Mouse (Mus musculus) cortical plate, adult 2 months (tissue): Measurements from ENCODE around the gene Elof1. TPM values are rescaled to one million over a fixed set of nuclear protein-coding genes. Genes with fewer than 3 reads are reported as not detected.
"Not testable (repeated sequence)": the region's sequence is repeated elsewhere in the genome, so short reads cannot be mapped to it uniquely, and the experiment has no call there.

Experiments used
- H3K27ac ChIP-seq: fragments of 200-500 bp; 2 replicates; pipeline ENCODE4 v1.5.1; 2012; ENCODE audit warnings: low read length, control low read depth, inconsistent platforms; ENCODE audit not compliant: insufficient read depth
- H3K4me1 ChIP-seq: fragments of 200-500 bp; 2 replicates; pipeline ENCODE4 v1.6.1; 2011; ENCODE audit warnings: low read length; ENCODE audit not compliant: control insufficient read depth, insufficient read depth
- H3K4me3 ChIP-seq: fragments of 200-500 bp; 2 replicates; pipeline ENCODE4 v1.5.1; 2011; ENCODE audit warnings: mild to moderate bottlenecking, low read length, control low read depth; ENCODE audit not compliant: insufficient read depth
- CTCF ChIP-seq: fragments of 200-500 bp; IDR thresholded peaks from 2 replicates; pipeline ENCODE4 v1.5.1; 2011; ENCODE audit warnings: mild to moderate bottlenecking, control low read depth, low read length; ENCODE audit not compliant: insufficient read depth; ENCODE audit errors: extremely low read depth
- POLR2A ChIP-seq: fragments of 200-500 bp; IDR thresholded peaks from 2 replicates; pipeline ENCODE4 v1.6.1; 2011; ENCODE audit warnings: mild to moderate bottlenecking, low read length, control low read depth; ENCODE audit not compliant: insufficient read depth; ENCODE audit errors: extremely low read depth
- polyA plus RNA-seq: library from polyadenylated mRNA; depleted of rRNA; stranded (reverse); fragments of >200 nt; gene quantifications from 2 replicates; pipeline ENCODE4 v1.2.3, GENCODE M21; 2012

The Elof1 gene
- polyA plus RNA-seq, 1 experiment = 131 TPM

GRCm38 (mm10) chr9:22095854-22096307 lies 21.1 kb downstream of the Elof1 start:
- Histone ChIP-seq H3K4me1 (no peaks in the 10 kb centered on the region; the same call in 1 of the 2 replicates), H3K4me3 (no peak overlapping the region), H3K27ac (no peak overlapping the region)
- peak; percentile 48 for TF ChIP-seq CTCF
- no peak for TF ChIP-seq POLR2A

GRCm38 (mm10) chr9:22092746-22093145 lies 24.2 kb downstream of the Elof1 start:
- no peak for TF ChIP-seq POLR2A
- no peak for TF ChIP-seq CTCF
- no peak overlapping the region for H3K27ac ChIP-seq

GRCm38 (mm10) chr9:22089986-22090385 lies 27.0 kb downstream of the Elof1 start:
- H3K27ac ChIP-seq = no peak overlapping the region
- TF ChIP-seq CTCF = no peak
- TF ChIP-seq POLR2A = no peak

More at GRCm38 (mm10) chr9:22092746-22093145, 24.2 kb downstream of the Elof1 start:
- Histone ChIP-seq H3K4me1 (no peaks in the 10 kb centered on the region; the same call in 1 of the 2 replicates), H3K4me3 (no peak overlapping the region)

GRCm38 (mm10) chr9:22089281-22089680 lies 27.7 kb downstream of the Elof1 start:
- no peak overlapping the region for H3K27ac ChIP-seq
- H3K4me1 ChIP-seq = no peaks in the 10 kb centered on the region
- TF ChIP-seq CTCF = no peak
- TF ChIP-seq POLR2A = no peak
- no peak overlapping the region for H3K4me3 ChIP-seq

More at GRCm38 (mm10) chr9:22089986-22090385, 27.0 kb downstream of the Elof1 start:
- no peaks in the 10 kb centered on the region for H3K4me1 ChIP-seq
- H3K4me3 ChIP-seq = no peak overlapping the region

GRCm38 (mm10) chr9:22087034-22087618 lies 29.8 kb downstream of the Elof1 start:
- no peaks in the 10 kb centered on the region for H3K4me1 ChIP-seq
- no peak overlapping the region for H3K4me3 ChIP-seq
- no peak overlapping the region for H3K27ac ChIP-seq
- TF ChIP-seq POLR2A (no peak), CTCF (no peak)

- no peak overlapping the region for H3K27ac ChIP-seq
- TF ChIP-seq CTCF (no peak), POLR2A (no peak)
- no peaks in the 10 kb centered on the region for H3K4me1 ChIP-seq
- H3K4me3 ChIP-seq = peak overlapping the region; percentile 81
These were observed 31.0 kb downstream of the Elof1 start for GRCm38 (mm10) chr9:22086012-22086411.

- Histone ChIP-seq H3K4me3 (peak within 1 kb of the TSS; percentile 81), H3K27ac (peak within 1 kb of the TSS; percentile 63), H3K4me1 (no peaks in the 10 kb centered on the region)
- TF ChIP-seq CTCF = no peak
- peak; percentile 92 for TF ChIP-seq POLR2A
These were observed 31.7 kb downstream of the Elof1 start, which contains the start of gene Ecsit for GRCm38 (mm10) chr9:22085022-22085834. TSS of gene Ecsit (minus strand) at chr9:22085438.

- H3K27ac ChIP-seq = no peak overlapping the region
- H3K4me1 ChIP-seq = no peaks in the 10 kb centered on the region
- TF ChIP-seq POLR2A = no peak
- no peak for TF ChIP-seq CTCF
- H3K4me3 ChIP-seq = peak overlapping the region; percentile 81
These were observed 32.3 kb downstream of the Elof1 start for GRCm38 (mm10) chr9:22084667-22085021.

- Histone ChIP-seq H3K4me1 (no peaks in the 10 kb centered on the region), H3K4me3 (no peak overlapping the region), H3K27ac (no peak overlapping the region)
- TF ChIP-seq CTCF (no peak), POLR2A (no peak)
These were observed 40.7 kb downstream of the Elof1 start for GRCm38 (mm10) chr9:22076223-22076622.

GRCm38 (mm10) chr9:22075778-22076177 lies 41.2 kb downstream of the Elof1 start:
- not testable (repeated sequence) for H3K27ac ChIP-seq, H3K4me3 ChIP-seq, H3K4me1 ChIP-seq
